Mouse (Mus musculus) midbrain, postnatal 0 days (tissue): ENCODE data around the gene Fxr1. TPM values are rescaled to one million over a fixed set of nuclear protein-coding genes. Genes with fewer than 3 reads are reported as not detected.
"Not testable (repeated sequence)": the region's sequence is repeated elsewhere in the genome, so short reads cannot be mapped to it uniquely, and the experiment has no call there.

Experiments used
- ATAC-seq: fragments of 200-750 bp; cut with Nextera tagmentation; 2 replicates; pipeline ENCODE4 v1.8.0; 2017; ENCODE audit warnings: moderate number of reproducible peaks, mild to moderate bottlenecking, moderate TSS enrichment, moderate library complexity; ENCODE audit not compliant: low FRiP score
- DNase-seq: peaks from one replicate; pipeline ENCODE4 v3.0.0-alpha.2; 2015; ENCODE audit warnings: low spot score
- H3K27ac ChIP-seq: fragments of 300-500 bp; sonication (generic); 2 replicates; pipeline ENCODE4 v1.5.1; 2014; ENCODE audit warnings: low read depth, mild to moderate bottlenecking, low read length, mixed read lengths
- H3K27me3 ChIP-seq: fragments of 300-500 bp; sonication (generic); 2 replicates; pipeline ENCODE4 v1.6.1; 2014; ENCODE audit warnings: low read length, control low read depth, mixed read lengths; ENCODE audit not compliant: insufficient read depth
- H3K36me3 ChIP-seq: fragments of 300-500 bp; sonication (generic); 2 replicates; pipeline ENCODE4 v1.6.1; 2014; ENCODE audit warnings: low read length, control low read depth, mixed read lengths; ENCODE audit not compliant: insufficient read depth
- H3K4me1 ChIP-seq: fragments of 300-500 bp; sonication (generic); 2 replicates; pipeline ENCODE4 v1.6.1; 2014; ENCODE audit warnings: mild to moderate bottlenecking, control low read depth, antibody characterized with exemption, low read length, mixed read lengths; ENCODE audit not compliant: insufficient read depth
- H3K4me2 ChIP-seq: fragments of 300-500 bp; sonication (generic); 2 replicates; pipeline ENCODE4 v1.6.1; 2014; ENCODE audit warnings: low read depth, mild to moderate bottlenecking, low read length, mixed read lengths; ENCODE audit not compliant: poor library complexity, severe bottlenecking
- H3K4me3 ChIP-seq: fragments of 300-500 bp; sonication (generic); 2 replicates; pipeline ENCODE4 v1.5.1; 2014; ENCODE audit warnings: low read depth, mild to moderate bottlenecking, low read length, moderate library complexity
- H3K9ac ChIP-seq: fragments of 300-500 bp; sonication (generic); replicated peaks from 2 replicates; pipeline ENCODE4 v1.6.1; 2014; ENCODE audit warnings: mild to moderate bottlenecking, low read length, moderate library complexity, mixed read lengths; ENCODE audit not compliant: poor library complexity, severe bottlenecking
- H3K9me3 ChIP-seq: fragments of 300-500 bp; sonication (generic); 2 replicates; pipeline ENCODE4 v1.6.1; 2016; ENCODE audit warnings: low read length, control low read depth
- CTCF ChIP-seq: IDR thresholded peaks from 2 replicates; pipeline ENCODE4 v1.5.1; 2016; ENCODE audit warnings: antibody characterized with exemption, mild to moderate bottlenecking
- WGBS: fragments of 180-500 bp; shearing (Covaris S2); extraction: QIAGEN DNeasy Blood & Tissue Kit; methylation state at CpG from one replicate; pipeline ENCODE4 v1.1.7; 2014; 5-methylcytosine and 5-hydroxymethylcytosine counted together
- polyA plus RNA-seq: library from polyadenylated mRNA; unstranded; fragments of >200 nt; fragmentation: Nextera tagmentation; extraction: Ambion mirVana; gene quantifications from 2 replicates; pipeline ENCODE4 v1.2.1, GENCODE M21; 2015
- total RNA-seq: library from RNA; depleted of rRNA; stranded (reverse); fragments of >200 nt; gene quantifications from 2 replicates; pipeline ENCODE4 v1.2.3, GENCODE M21; 2014

The Fxr1 gene
- total and polyA plus RNA-seq, 2 experiments from 2014 or later = 28.1 to 39.3 TPM

DNA sequence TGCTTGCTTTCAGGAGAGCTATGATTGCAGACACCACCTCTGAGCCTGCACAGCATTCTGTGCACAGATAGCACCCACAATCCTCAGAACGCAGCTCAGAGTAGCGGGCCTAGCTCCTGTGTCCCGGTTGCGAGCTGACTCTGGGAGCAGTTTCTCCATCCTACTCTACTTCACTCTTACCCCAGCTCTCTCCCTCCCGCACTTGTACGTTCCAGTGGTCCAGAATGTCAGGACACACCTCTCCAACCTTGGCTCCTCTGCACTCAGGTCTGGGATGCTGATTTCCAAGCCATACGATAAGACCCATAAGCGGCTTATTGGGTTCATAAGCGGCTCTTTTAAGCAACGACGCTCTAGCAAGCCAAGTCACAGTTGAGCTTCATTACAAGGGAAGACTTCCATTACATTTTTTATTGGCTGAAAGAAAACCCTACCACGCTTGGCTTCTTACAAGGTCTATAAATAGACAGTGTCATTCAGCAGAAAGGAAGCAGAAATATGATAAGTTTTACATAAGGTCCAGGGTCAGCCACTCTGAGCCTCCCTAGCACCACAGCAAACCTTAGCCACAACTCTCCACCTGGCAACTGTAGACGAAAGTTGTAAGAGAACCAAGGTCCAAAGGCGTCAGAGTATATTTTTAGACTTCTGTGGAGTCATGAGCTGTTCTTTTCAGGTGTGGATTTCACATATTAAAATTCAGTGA lies 26.2 kb upstream of the Fxr1 start:
- ATAC-seq = no peak
- no peaks in the 10 kb centered on the region for H3K9me3 ChIP-seq
- 89% methylated on average over 14 of the region's 14 CpGs for WGBS
- no peaks in the 10 kb centered on the region for H3K4me1 ChIP-seq
- H3K27ac ChIP-seq = no peak overlapping the region
- TF ChIP-seq CTCF = no peak
- H3K36me3 ChIP-seq = no peaks in the 10 kb centered on the region
- no peak overlapping the region for H3K9ac ChIP-seq
- H3K27me3 ChIP-seq = no peaks in the 10 kb centered on the region
- no peak overlapping the region for H3K4me3 ChIP-seq
- H3K4me2 ChIP-seq = no peak overlapping the region
- DNase-seq = no peak

DNA sequence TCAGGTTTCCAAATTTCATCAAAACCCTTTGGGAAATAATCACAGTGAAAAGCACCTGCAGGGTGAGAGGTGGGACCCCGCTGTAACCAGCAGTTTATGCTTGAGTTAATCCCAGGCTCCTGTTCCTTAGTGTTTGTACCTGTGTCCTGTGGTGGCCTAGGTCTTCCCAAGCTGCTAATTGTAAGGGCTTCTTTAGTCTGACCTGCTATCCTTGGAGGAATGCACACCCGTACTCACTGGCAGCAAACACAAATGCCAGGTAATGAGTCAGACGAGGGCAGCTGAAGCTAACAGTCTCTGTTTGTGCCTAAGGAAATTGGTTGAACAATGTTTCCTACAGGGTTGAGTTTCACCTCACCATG lies 25.6 kb upstream of the Fxr1 start:
- no peak for TF ChIP-seq CTCF
- no peak overlapping the region for H3K4me3 ChIP-seq
- ATAC-seq (no peak), DNase-seq (no peak)
- no peaks in the 10 kb centered on the region for H3K27me3 ChIP-seq
- H3K4me2 ChIP-seq = no peak overlapping the region
- H3K4me1 ChIP-seq = no peaks in the 10 kb centered on the region
- no peak overlapping the region for H3K27ac ChIP-seq
- H3K36me3 ChIP-seq = no peaks in the 10 kb centered on the region
- WGBS = 84% methylated on average over 3 of the region's 3 CpGs
- H3K9ac ChIP-seq = no peak overlapping the region
- H3K9me3 ChIP-seq = no peaks in the 10 kb centered on the region

DNA sequence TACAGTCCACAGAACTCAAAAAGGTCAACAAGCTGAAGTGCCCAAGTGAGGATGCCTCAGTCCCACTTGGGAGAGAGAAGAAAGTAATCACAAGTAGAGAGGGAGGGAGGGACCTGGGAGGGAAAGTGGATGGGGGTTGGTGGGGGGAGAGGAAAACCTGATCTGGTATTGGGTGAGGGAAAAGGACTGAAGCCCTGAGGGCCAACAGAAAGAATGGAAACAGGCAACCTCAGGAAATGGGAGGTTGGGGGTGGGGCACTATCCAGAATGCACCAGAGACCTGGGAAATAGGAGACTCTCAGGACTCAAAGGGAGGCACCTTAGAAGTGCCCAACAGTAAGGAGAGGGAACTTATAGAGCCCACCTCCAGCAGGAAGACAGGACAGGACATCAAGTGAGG lies 18.1 kb upstream of the Fxr1 start:
- DNase-seq, H3K36me3 ChIP-seq, H3K9ac ChIP-seq, ATAC-seq, H3K9me3 ChIP-seq, H3K4me1 ChIP-seq, H3K27me3 ChIP-seq, H3K4me2 ChIP-seq, H3K27ac ChIP-seq, H3K4me3 ChIP-seq: not testable (repeated sequence)

DNA sequence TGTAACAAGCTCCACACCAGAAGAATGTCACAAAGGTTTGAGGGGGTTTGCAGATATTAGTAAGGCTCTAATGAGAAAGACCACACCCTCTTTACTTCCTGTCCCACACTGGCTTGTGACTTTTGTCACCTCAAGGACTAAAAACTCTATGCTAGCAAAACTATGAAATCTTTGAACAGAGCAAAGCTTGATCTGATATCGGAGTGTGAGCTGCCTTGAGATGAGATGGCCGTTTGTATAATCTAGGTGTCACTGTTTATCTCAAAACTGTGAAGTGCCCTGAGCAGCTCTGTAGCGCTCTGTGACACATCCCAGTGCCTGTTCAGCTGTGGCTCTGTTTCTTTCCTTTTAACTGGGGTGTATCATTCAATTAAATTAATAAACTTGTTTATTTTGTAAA lies 15.9 kb upstream of the Fxr1 start:
- Histone ChIP-seq H3K9me3 (no peaks in the 10 kb centered on the region), H3K27me3 (no peaks in the 10 kb centered on the region), H3K9ac (no peak overlapping the region), H3K4me1 (no peaks in the 10 kb centered on the region), H3K4me2 (no peak overlapping the region), H3K4me3 (no peak overlapping the region), H3K36me3 (peaks cover 4% of the 10 kb centered on the region; the same call in 1 of the 2 replicates), H3K27ac (no peak overlapping the region)
- no peak for TF ChIP-seq CTCF
- DNase-seq (no peak), ATAC-seq (no peak)
- 80% methylated on average over 3 of the region's 3 CpGs for WGBS

DNA sequence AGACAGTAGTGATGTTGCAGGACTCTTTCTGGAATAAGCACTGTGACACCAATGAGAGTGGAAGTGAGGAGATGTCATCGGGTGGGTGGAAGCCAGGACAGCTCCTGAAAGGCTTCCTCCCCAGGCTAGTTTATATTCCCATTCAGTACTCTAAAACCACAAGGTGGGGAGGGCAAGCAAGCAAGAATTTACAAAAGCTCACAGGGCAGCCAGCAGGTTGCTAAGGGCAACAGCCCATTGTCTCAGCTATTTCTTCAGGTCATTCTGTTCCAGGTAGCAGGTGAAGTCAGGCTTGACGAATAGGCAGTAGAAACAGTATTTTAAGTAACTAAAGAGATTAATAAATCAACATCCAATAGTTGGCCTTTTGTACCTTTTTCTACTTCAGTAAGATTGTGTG lies 13.4 kb upstream of the Fxr1 start:
- TF ChIP-seq CTCF = no peak
- 20% methylated on average over 2 of the region's 2 CpGs for WGBS
- no peak for ATAC-seq
- no peak overlapping the region for H3K4me2 ChIP-seq
- DNase-seq = no peak
- H3K36me3 ChIP-seq = peaks cover 4% of the 10 kb centered on the region; the same call in 1 of the 2 replicates
- H3K4me3 ChIP-seq = no peak overlapping the region
- H3K27me3 ChIP-seq = no peaks in the 10 kb centered on the region
- H3K9ac ChIP-seq = no peak overlapping the region
- no peak overlapping the region for H3K27ac ChIP-seq
- H3K4me1 ChIP-seq = no peaks in the 10 kb centered on the region
- H3K9me3 ChIP-seq = no peaks in the 10 kb centered on the region

DNA sequence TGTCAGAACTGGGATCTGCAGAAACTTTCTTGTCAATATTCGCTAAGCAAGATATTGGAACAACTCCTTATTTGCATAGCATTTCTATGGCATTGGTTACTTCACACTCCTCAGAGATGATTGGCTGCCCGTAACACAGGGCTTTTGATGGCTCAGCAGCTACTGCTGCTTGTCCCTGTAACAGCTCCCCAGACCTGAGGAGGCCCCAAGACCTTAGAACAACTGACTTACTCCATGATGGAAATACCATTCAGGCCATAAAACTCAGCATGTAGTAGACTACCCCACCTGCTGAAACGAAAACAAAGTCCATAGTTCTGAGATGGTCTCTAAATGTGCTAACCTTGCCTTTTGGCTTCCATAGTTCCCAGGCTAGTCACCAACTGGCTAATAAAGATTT lies 12.9 kb upstream of the Fxr1 start:
- H3K4me1 ChIP-seq = no peaks in the 10 kb centered on the region
- no peak overlapping the region for H3K9ac ChIP-seq
- H3K4me3 ChIP-seq = no peak overlapping the region
- H3K9me3 ChIP-seq = no peaks in the 10 kb centered on the region
- ATAC-seq = no peak
- H3K27ac ChIP-seq = no peak overlapping the region
- no peak overlapping the region for H3K4me2 ChIP-seq
- peaks cover 4% of the 10 kb centered on the region; the same call in 1 of the 2 replicates for H3K36me3 ChIP-seq
- TF ChIP-seq CTCF = no peak
- H3K27me3 ChIP-seq = no peaks in the 10 kb centered on the region
- WGBS = 73% methylated on average over 3 of the region's 3 CpGs
- no peak for DNase-seq
